Mouse (Mus musculus) limb, embryonic 14.5 days (tissue): ENCODE measurements at regions not wholly inside any gene's neighbourhood (a gene's known extent, or its start where the extent isn't known, plus 50 kb on each side); places are given as distances from the start of the nearest gene placed in this dataset.

Source experiments
- ATAC-seq: fragments of 200-750 bp; cut with Nextera tagmentation; 2 replicates; pipeline ENCODE4 v1.8.0; 2017; ENCODE audit warnings: low read depth, moderate number of reproducible peaks, moderate TSS enrichment; ENCODE audit not compliant: low FRiP score
- DNase-seq: peaks from one replicate; pipeline ENCODE4 v3.0.0-alpha.2; 2015; ENCODE audit warnings: low spot score
- H3K27ac ChIP-seq: fragments of 300-500 bp; sonication (generic); replicated peaks from 2 replicates; pipeline ENCODE4 v1.5.1; 2014; ENCODE audit warnings: low read depth, mild to moderate bottlenecking, low read length, moderate library complexity, mixed read lengths
- H3K27me3 ChIP-seq: fragments of 300-500 bp; sonication (generic); 2 replicates; pipeline ENCODE4 v1.6.1; 2014; ENCODE audit warnings: low read length, mixed read lengths; ENCODE audit not compliant: control insufficient read depth, insufficient read depth
- H3K36me3 ChIP-seq: fragments of 300-500 bp; sonication (generic); 2 replicates; pipeline ENCODE4 v1.6.1; 2014; ENCODE audit warnings: mild to moderate bottlenecking, low read length, moderate library complexity, mixed read lengths; ENCODE audit not compliant: control insufficient read depth, insufficient read depth
- H3K4me1 ChIP-seq: fragments of 300-500 bp; sonication (generic); 2 replicates; pipeline ENCODE4 v1.6.1; 2014; ENCODE audit warnings: antibody characterized with exemption, low read length, mixed read lengths; ENCODE audit not compliant: control insufficient read depth, insufficient read depth
- H3K4me2 ChIP-seq: fragments of 300-500 bp; sonication (generic); replicated peaks from 2 replicates; pipeline ENCODE4 v1.6.1; 2014; ENCODE audit warnings: low read depth, mild to moderate bottlenecking, low read length, moderate library complexity; ENCODE audit not compliant: severe bottlenecking
- H3K4me3 ChIP-seq: fragments of 300-500 bp; sonication (generic); replicated peaks from 2 replicates; pipeline ENCODE4 v1.5.1; 2014; ENCODE audit warnings: low read length
- H3K9ac ChIP-seq: fragments of 300-500 bp; sonication (generic); 2 replicates; pipeline ENCODE4 v1.6.1; 2014; ENCODE audit warnings: mild to moderate bottlenecking, low read depth, low read length, moderate library complexity; ENCODE audit not compliant: severe bottlenecking
- H3K9me3 ChIP-seq: fragments of 300-500 bp; sonication (generic); 2 replicates; pipeline ENCODE4 v1.6.1; 2016; ENCODE audit warnings: low read length; ENCODE audit not compliant: control insufficient read depth
- POLR2A ChIP-seq: fragments of 200-500 bp; IDR thresholded peaks from 2 replicates; pipeline ENCODE4 v1.8.0; 2012; ENCODE audit warnings: inconsistent platforms, mild to moderate bottlenecking, moderate library complexity, borderline replicate concordance; ENCODE audit not compliant: insufficient read depth, insufficient read length; ENCODE audit errors: extremely low read depth
- WGBS: fragments of 180-500 bp; shearing (Covaris S2); extraction: QIAGEN DNeasy Blood & Tissue Kit; methylation state at CpG from one replicate; pipeline ENCODE4 v1.1.7; 2014; 5-methylcytosine and 5-hydroxymethylcytosine counted together

DNA sequence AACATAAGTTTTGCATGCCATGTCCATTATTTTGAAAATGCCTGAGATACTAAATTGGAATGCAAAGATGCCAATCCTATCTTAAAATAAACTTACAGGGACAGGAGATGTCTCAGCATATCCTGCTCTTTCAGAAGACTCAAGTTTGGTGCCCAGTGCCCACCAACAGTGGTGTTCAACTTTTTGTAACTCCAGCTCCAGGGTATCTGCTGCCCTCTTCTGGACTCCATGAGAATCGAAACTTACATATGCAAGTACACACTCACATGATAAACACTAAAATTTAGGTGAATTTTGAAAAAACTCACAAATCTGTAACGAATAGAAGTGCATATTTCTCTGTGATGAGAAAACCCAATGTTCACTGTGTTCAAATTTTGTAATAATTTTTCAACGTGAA, 255.9 kb upstream of the Pitrm1 start:
- TF ChIP-seq POLR2A, result no peak
- Histone ChIP-seq H3K4me3 (no peak overlapping the region), H3K4me2 (no peak overlapping the region)

DNA sequence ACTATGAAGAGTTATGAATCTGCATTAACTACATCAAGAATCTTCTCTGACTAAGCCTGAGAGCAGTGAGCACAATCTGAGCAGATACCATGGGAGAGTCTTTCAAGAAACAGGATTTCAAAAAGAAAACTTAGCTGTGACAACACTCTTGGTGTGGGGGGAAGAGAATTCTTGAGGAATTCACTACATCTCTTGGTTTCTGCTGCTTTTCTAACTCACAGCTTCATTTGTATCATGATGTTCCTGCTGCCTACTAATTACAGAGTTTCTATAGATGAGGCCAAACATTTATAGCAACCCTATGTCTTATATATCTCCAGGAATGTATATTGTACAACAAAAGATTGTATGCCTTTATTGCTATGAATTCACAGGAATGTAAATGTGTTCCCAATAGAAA, 242.2 kb upstream of the Pitrm1 start:
- no peak for TF ChIP-seq POLR2A
- ATAC-seq, result no peak
- H3K27me3 ChIP-seq, result no peaks in the 10 kb centered on the region

More for the DNA sequence above, 255.9 kb upstream of the Pitrm1 start:
- no peak for ATAC-seq
- Histone ChIP-seq H3K9ac (no peak overlapping the region), H3K9me3 (no peaks in the 10 kb centered on the region), H3K36me3 (no peaks in the 10 kb centered on the region), H3K27me3 (no peaks in the 10 kb centered on the region), H3K4me1 (no peaks in the 10 kb centered on the region), H3K27ac (no peak overlapping the region)
- DNase-seq, result no peak
- 54% methylated on average over 3 of the region's 3 CpGs for WGBS

GRCm38 (mm10) chr13:6306616-6306988, 241.3 kb upstream of the Pitrm1 start:
- H3K27ac ChIP-seq, result no peak overlapping the region
- H3K4me3 ChIP-seq, result no peak overlapping the region
- no peaks in the 10 kb centered on the region for H3K27me3 ChIP-seq
- WGBS, result 11% methylated on average over 4 of the region's 4 CpGs
- TF ChIP-seq POLR2A, result no peak
- no peaks in the 10 kb centered on the region for H3K36me3 ChIP-seq
- ATAC-seq (no peak), DNase-seq (no peak)
- no peak overlapping the region for H3K9ac ChIP-seq
- no peak overlapping the region for H3K4me2 ChIP-seq
- H3K4me1 ChIP-seq, result no peaks in the 10 kb centered on the region
- no peaks in the 10 kb centered on the region for H3K9me3 ChIP-seq

More for the DNA sequence above, 242.2 kb upstream of the Pitrm1 start:
- DNase-seq, result no peak
- Histone ChIP-seq H3K36me3 (no peaks in the 10 kb centered on the region), H3K4me3 (no peak overlapping the region), H3K4me1 (no peaks in the 10 kb centered on the region), H3K27ac (no peak overlapping the region), H3K9me3 (no peaks in the 10 kb centered on the region), H3K9ac (no peak overlapping the region), H3K4me2 (no peak overlapping the region)

GRCm38 (mm10) chr13:6306989-6307917, 240.7 kb upstream of the Pitrm1 start:
- Histone ChIP-seq H3K4me1 (no peaks in the 10 kb centered on the region), H3K4me2 (no peak overlapping the region), H3K9ac (no peak overlapping the region), H3K4me3 (no peak overlapping the region), H3K27ac (no peak overlapping the region), H3K27me3 (no peaks in the 10 kb centered on the region), H3K9me3 (no peaks in the 10 kb centered on the region), H3K36me3 (no peaks in the 10 kb centered on the region)
- peak; percentile 9 for DNase-seq
- TF ChIP-seq POLR2A, result no peak
- ATAC-seq, result no peak
- 48% methylated on average over 7 of the region's 7 CpGs for WGBS

DNA sequence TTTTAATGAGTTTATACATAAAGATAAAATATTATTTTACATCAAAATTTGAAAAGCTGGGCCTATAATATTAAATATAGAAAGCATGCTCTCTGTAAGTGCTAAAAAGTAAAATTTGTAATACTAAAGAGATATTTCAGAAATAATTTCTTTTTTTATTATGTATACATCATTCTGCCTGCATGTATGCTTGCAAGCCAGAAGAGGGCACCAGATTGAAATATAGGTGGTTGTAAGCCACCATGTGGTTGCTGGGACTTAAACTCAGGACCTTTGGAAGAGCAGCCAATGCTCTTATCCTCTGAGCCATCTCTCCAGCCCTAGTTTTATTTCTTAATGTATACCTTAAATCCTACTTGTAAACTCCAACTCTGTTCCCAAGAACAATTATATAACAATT, 231.7 kb upstream of the Pitrm1 start:
- ATAC-seq, result no peak
- Histone ChIP-seq H3K27me3 (no peaks in the 10 kb centered on the region), H3K4me3 (no peak overlapping the region), H3K9me3 (no peaks in the 10 kb centered on the region), H3K36me3 (no peaks in the 10 kb centered on the region), H3K27ac (no peak overlapping the region), H3K4me1 (no peaks in the 10 kb centered on the region), H3K4me2 (no peak overlapping the region), H3K9ac (no peak overlapping the region)
- DNase-seq, result no peak
- no peak for TF ChIP-seq POLR2A
